Comparison of ENCODE assay signal across 10 mouse cellular contexts in genomic region chr2:34026566-34027360, GRCm38 (mm10).
DNase-seq lines count a peak whose midpoint lies in the region; ATAC-seq and TF ChIP-seq lines count a peak whose summit lies in the region.
"Had no signal": no experiment of that assay in that cellular context is flagged by ENCODE, and none has a peak within 500 bp of the region (broad histone marks: within the 10 kb centered on the region; RNA-seq: fewer than 3 reads in every experiment).

No protein-coding gene starts in this region.

- H3K4me3 ChIP-seq in liver, postnatal 0 days (ENCODE audit: low read depth, low read length) = no peak overlapping the region
- no peak overlapping the region for H3K4me3 ChIP-seq in liver, embryonic 12.5 days
- H3K4me3 ChIP-seq in embryonic facial prominence, embryonic 13.5 days = no peak overlapping the region
- H3K4me3 ChIP-seq in neural tube, embryonic 14.5 days (ENCODE audit: low read depth, low read length) = no peak overlapping the region
- H3K4me3 ChIP-seq: megakaryocyte, embryonic 14.5 days had no signal

- H3K36me3 ChIP-seq in liver, postnatal 0 days (replicated peaks; ENCODE audit: insufficient read depth, low read length) = no peaks in the 10 kb centered on the region
- H3K36me3 ChIP-seq in liver, embryonic 12.5 days = no peaks in the 10 kb centered on the region
- no peaks in the 10 kb centered on the region for H3K36me3 ChIP-seq in embryonic facial prominence, embryonic 13.5 days
- H3K36me3 ChIP-seq in neural tube, embryonic 14.5 days (ENCODE audit: control insufficient read depth, insufficient read depth, low read length) = no peaks in the 10 kb centered on the region

- H3K27ac ChIP-seq in liver, postnatal 0 days (ENCODE audit: low read depth) = no peak overlapping the region
- H3K27ac ChIP-seq in liver, embryonic 12.5 days = no peak overlapping the region
- H3K27ac ChIP-seq in embryonic facial prominence, embryonic 13.5 days = no peak overlapping the region
- H3K27ac ChIP-seq in neural tube, embryonic 14.5 days (ENCODE audit: low read depth, low read length) = no peak overlapping the region

- TF ChIP-seq CTCF in liver, postnatal 0 days (IDR thresholded peaks at IDR 0.05; ENCODE audit: low read depth) = peak; percentile 26; the same call in 1 of the 2 replicates

- DNase-seq in liver, postnatal 0 days = no peak
- peak; percentile 78 to 84 for DNase-seq in lung, adult 18-20 months
- no peak for DNase-seq in embryo, embryonic 10 days (ENCODE audit: low spot score)
- no peak for DNase-seq in ovary, adult 18-20 months (ENCODE audit: low spot score)
- DNase-seq: gastrocnemius, postnatal 14 days had no signal

- no peak overlapping the region for H3K4me2 ChIP-seq in liver, postnatal 0 days (ENCODE audit: low read depth, low read length)
- H3K4me2 ChIP-seq in liver, embryonic 12.5 days = no peak overlapping the region
- H3K4me2 ChIP-seq in embryonic facial prominence, embryonic 13.5 days = 0 out of 2 replicates have a peak overlapping the region, but pooled peaks have one; percentile 18
- H3K4me2 ChIP-seq in neural tube, embryonic 14.5 days (ENCODE audit: low read depth, low read length) = no peak overlapping the region

- no peaks in the 10 kb centered on the region for H3K9me3 ChIP-seq in liver, postnatal 0 days (ENCODE audit: low read length)
- no peaks in the 10 kb centered on the region for H3K9me3 ChIP-seq in liver, embryonic 12.5 days (replicated peaks)
- no peaks in the 10 kb centered on the region for H3K9me3 ChIP-seq in embryonic facial prominence, embryonic 13.5 days
- no peaks in the 10 kb centered on the region for H3K9me3 ChIP-seq in neural tube, embryonic 14.5 days (ENCODE audit: control insufficient read depth, low read length)

- H3K27me3 ChIP-seq in liver, postnatal 0 days (ENCODE audit: insufficient read depth, low read length) = no peaks in the 10 kb centered on the region
- H3K27me3 ChIP-seq in liver, embryonic 12.5 days (replicated peaks) = peaks cover 13% of the 10 kb centered on the region
- 0 out of 2 replicates have a peak, but pooled peaks cover 4% of the 10 kb centered on the region for H3K27me3 ChIP-seq in embryonic facial prominence, embryonic 13.5 days
- no peaks in the 10 kb centered on the region for H3K27me3 ChIP-seq in neural tube, embryonic 14.5 days (ENCODE audit: control insufficient read depth, insufficient read depth, low read length)

- no peak for ATAC-seq in liver, postnatal 0 days
- no peak for ATAC-seq in liver, embryonic 12.5 days
- no peak for ATAC-seq in embryonic facial prominence, embryonic 13.5 days (ENCODE audit: insufficient number of reproducible peaks, insufficient read depth, low FRiP score, low TSS enrichment, low read depth)
- peak; percentile 22; the same call in 1 of the 2 replicates for ATAC-seq in neural tube, embryonic 14.5 days (ENCODE audit: low read depth)
- no peak for ATAC-seq in megakaryocyte, adult 5-6 weeks (ENCODE audit: poor library complexity, severe bottlenecking)

- 64% methylated on average over 16 of the region's 16 CpGs for WGBS in liver, postnatal 0 days (ENCODE audit: insufficient replicate concordance)
- WGBS in liver, embryonic 12.5 days (ENCODE audit: insufficient replicate concordance) = 47% methylated on average over 16 of the region's 16 CpGs
- WGBS in embryonic facial prominence, embryonic 13.5 days = 78% methylated on average over 16 of the region's 16 CpGs
- 82% methylated on average over 16 of the region's 16 CpGs for WGBS in neural tube, embryonic 14.5 days

- no peak for TF ChIP-seq EP300 in liver, postnatal 0 days (IDR thresholded peaks at IDR 0.05; ENCODE audit: low read depth)

- no peaks in the 10 kb centered on the region for H3K4me1 ChIP-seq in liver, postnatal 0 days (ENCODE audit: insufficient read depth)
- H3K4me1 ChIP-seq in liver, embryonic 12.5 days = no peaks in the 10 kb centered on the region
- H3K4me1 ChIP-seq in embryonic facial prominence, embryonic 13.5 days = peaks cover 26% of the 10 kb centered on the region
- H3K4me1 ChIP-seq in neural tube, embryonic 14.5 days (ENCODE audit: control insufficient read depth, insufficient read depth, low read length) = peaks cover 13% of the 10 kb centered on the region; the same call in 1 of the 2 replicates

- no peak overlapping the region for H3K9ac ChIP-seq in liver, postnatal 0 days (replicated peaks)
- H3K9ac ChIP-seq in liver, embryonic 12.5 days = no peak overlapping the region
- H3K9ac ChIP-seq in embryonic facial prominence, embryonic 13.5 days = no peak overlapping the region
- H3K9ac ChIP-seq in neural tube, embryonic 14.5 days (replicated peaks; ENCODE audit: low read depth, low read length) = no peak overlapping the region

Comparison
In these comparisons a context has a peak if more than half of its experiments do, and no peak if none do; other contexts are left out.
1. DNase-seq: peak in lung, adult 18-20 months (2 of 2); none in liver, postnatal 0 days (single experiment), embryo, embryonic 10 days (single experiment) and ovary, adult 18-20 months (single experiment).